Mouse (Mus musculus): Measurements from ENCODE around the gene Gm10128.
"Not testable (repeated sequence)": the region's sequence is repeated elsewhere in the genome, so short reads cannot be mapped to it uniquely, and the experiment has no call there.

GRCm38 (mm10) chr14:7681170-7681569 is 37.4 kb upstream of the Gm10128 start:
- not testable (repeated sequence) for TF ChIP-seq CTCF (conservative IDR thresholded peaks at IDR 0.05; ENCODE audit: low read length); NANOG (IDR thresholded peaks at IDR 0.05; ENCODE audit: borderline replicate concordance, low read length)
